Mouse (Mus musculus) forebrain, embryonic 10.5 days (tissue): ENCODE data around the gene Gm38431. TPM values are rescaled to one million over a fixed set of nuclear protein-coding genes. Genes with fewer than 3 reads are reported as not detected.
A peak's percentile ranks its signal among the peaks of the same experiment; 100 is the strongest.

Experiments
- DNase-seq: peaks from one replicate; pipeline ENCODE4 v3.0.0-alpha.2; 2017; ENCODE audit warnings: low spot score; ENCODE audit errors: extremely low spot score
- H3K27ac ChIP-seq: fragments of 300-500 bp; sonication (generic); 2 replicates; pipeline ENCODE4 v1.5.1; 2016; ENCODE audit warnings: mild to moderate bottlenecking
- H3K27me3 ChIP-seq: fragments of 300-500 bp; sonication (generic); 2 replicates; pipeline ENCODE4 v1.6.1; 2016; ENCODE audit warnings: mild to moderate bottlenecking; ENCODE audit not compliant: poor library complexity, severe bottlenecking
- H3K36me3 ChIP-seq: fragments of 300-500 bp; sonication (generic); replicated peaks from 2 replicates; pipeline ENCODE4 v1.6.1; 2016; ENCODE audit warnings: mild to moderate bottlenecking, moderate library complexity
- H3K4me1 ChIP-seq: fragments of 300-500 bp; sonication (generic); 2 replicates; pipeline ENCODE4 v1.6.1; 2016
- H3K4me3 ChIP-seq: fragments of 300-500 bp; sonication (generic); 2 replicates; pipeline ENCODE4 v1.5.1; 2016; ENCODE audit warnings: mild to moderate bottlenecking, moderate library complexity
- H3K9me3 ChIP-seq: fragments of 300-500 bp; sonication (generic); 2 replicates; pipeline ENCODE4 v1.6.1; 2016; ENCODE audit warnings: mild to moderate bottlenecking, moderate library complexity
- WGBS: fragments of 180-500 bp; shearing (Covaris S2); methylation state at CpG from one replicate; pipeline ENCODE4 v1.1.7; 2016; 5-methylcytosine and 5-hydroxymethylcytosine counted together
- polyA plus RNA-seq: library from polyadenylated mRNA; unstranded; fragments of >200 nt; fragmentation: Nextera tagmentation; extraction: Ambion mirVana; gene quantifications from 2 replicates; pipeline ENCODE4 v1.2.1, GENCODE M21; 2016

Gene Gm38431
- polyA plus RNA-seq, 1 experiment from 2014 or later: 3.1 TPM

- Histone ChIP-seq H3K36me3 (no peaks in the 10 kb centered on the region), H3K9me3 (no peaks in the 10 kb centered on the region), H3K27ac (no peak overlapping the region), H3K4me1 (peaks cover 80% of the 10 kb centered on the region), H3K4me3 (peak overlapping the region; percentile 50), H3K27me3 (peaks cover 100% of the 10 kb centered on the region)
- no peak for DNase-seq
- 4% methylated on average over 7 of the region's 7 CpGs for WGBS
Measured at GRCm38 (mm10) chr9:21032491-21032890, 59.3 kb downstream of the Gm38431 start.

- under 1% methylated on average over 35 of the region's 35 CpGs for WGBS
- peak; percentile 39 for DNase-seq
- Histone ChIP-seq H3K27ac (peak within 1 kb of the TSS; percentile 5; the same call in 1 of the 2 replicates), H3K9me3 (no peaks in the 10 kb centered on the region), H3K4me1 (peaks cover 74% of the 10 kb centered on the region), H3K27me3 (peaks cover 100% of the 10 kb centered on the region), H3K4me3 (peak within 1 kb of the TSS; percentile 50), H3K36me3 (no peaks in the 10 kb centered on the region)
Measured at GRCm38 (mm10) chr9:21031896-21032351, 59.9 kb downstream of the Gm38431 start, which contains the start of gene Icam5. TSS of gene Icam5 (plus strand) at chr9:21032073.

- DNase-seq: peak; percentile 60
- peaks cover 100% of the 10 kb centered on the region for H3K27me3 ChIP-seq
- H3K36me3 ChIP-seq: no peaks in the 10 kb centered on the region
- peak overlapping the region; percentile 50 for H3K4me3 ChIP-seq
- H3K9me3 ChIP-seq: no peaks in the 10 kb centered on the region
- H3K27ac ChIP-seq: no peak overlapping the region
- 0% methylated on average over 36 of the region's 36 CpGs for WGBS
- peaks cover 68% of the 10 kb centered on the region for H3K4me1 ChIP-seq
Measured at GRCm38 (mm10) chr9:21031251-21031895, 60.4 kb downstream of the Gm38431 start.

GRCm38 (mm10) chr9:21030781-21031250 lies 61.0 kb downstream of the Gm38431 start:
- Histone ChIP-seq H3K4me1 (peaks cover 63% of the 10 kb centered on the region), H3K27ac (no peak overlapping the region), H3K4me3 (peak overlapping the region; percentile 50), H3K36me3 (no peaks in the 10 kb centered on the region), H3K27me3 (peaks cover 100% of the 10 kb centered on the region), H3K9me3 (no peaks in the 10 kb centered on the region)
- under 1% methylated on average over 13 of the region's 13 CpGs for WGBS
- DNase-seq: peak; percentile 81

- Histone ChIP-seq H3K9me3 (no peaks in the 10 kb centered on the region), H3K4me3 (peak overlapping the region; percentile 50), H3K27ac (0 out of 2 replicates have a peak overlapping the region, but pooled peaks have one; percentile 76), H3K27me3 (peaks cover 100% of the 10 kb centered on the region), H3K4me1 (peaks cover 59% of the 10 kb centered on the region), H3K36me3 (no peaks in the 10 kb centered on the region)
- WGBS: 21% methylated on average over 22 of the region's 22 CpGs
- DNase-seq: no peak
Measured at GRCm38 (mm10) chr9:21030055-21030600, 61.7 kb downstream of the Gm38431 start.

GRCm38 (mm10) chr9:21029291-21030054 lies 62.3 kb downstream of the Gm38431 start, which contains the start of gene Icam4:
TSS of gene Icam4 (plus strand) at chr9:21029373.
- 1% methylated on average over 37 of the region's 37 CpGs for WGBS

GRCm38 (mm10) chr9:21028560-21029110 lies 63.2 kb downstream of the Gm38431 start:
- H3K4me3 ChIP-seq: 0 out of 2 replicates have a peak overlapping the region, but pooled peaks have one; percentile 50
- H3K36me3 ChIP-seq: no peaks in the 10 kb centered on the region
- no peak overlapping the region for H3K27ac ChIP-seq
- H3K4me1 ChIP-seq: peaks cover 50% of the 10 kb centered on the region
- H3K9me3 ChIP-seq: no peaks in the 10 kb centered on the region
- no peak for DNase-seq
- 75% methylated on average over 6 of the region's 6 CpGs for WGBS
- peaks cover 87% of the 10 kb centered on the region for H3K27me3 ChIP-seq

More at GRCm38 (mm10) chr9:21029291-21030054, 62.3 kb downstream of the Gm38431 start, which contains the start of gene Icam4:
- DNase-seq: peak; percentile 79
- peaks cover 95% of the 10 kb centered on the region for H3K27me3 ChIP-seq
- H3K4me1 ChIP-seq: peaks cover 52% of the 10 kb centered on the region
- no peaks in the 10 kb centered on the region for H3K9me3 ChIP-seq
- H3K27ac ChIP-seq: peak within 1 kb of the TSS; percentile 76
- H3K4me3 ChIP-seq: peak within 1 kb of the TSS; percentile 50
- no peaks in the 10 kb centered on the region for H3K36me3 ChIP-seq

GRCm38 (mm10) chr9:21027774-21028290 lies 64.0 kb downstream of the Gm38431 start:
- no peak overlapping the region for H3K4me3 ChIP-seq
- WGBS: 56% methylated on average over 8 of the region's 8 CpGs
- no peaks in the 10 kb centered on the region for H3K36me3 ChIP-seq
- DNase-seq: no peak
- H3K27me3 ChIP-seq: peaks cover 79% of the 10 kb centered on the region
- H3K27ac ChIP-seq: no peak overlapping the region
- no peaks in the 10 kb centered on the region for H3K9me3 ChIP-seq
- H3K4me1 ChIP-seq: peaks cover 42% of the 10 kb centered on the region

- H3K36me3 ChIP-seq: no peaks in the 10 kb centered on the region
- H3K4me3 ChIP-seq: no peak overlapping the region
Measured at GRCm38 (mm10) chr9:21026849-21027248, 64.9 kb downstream of the Gm38431 start.

GRCm38 (mm10) chr9:21025258-21025810 lies 66.5 kb downstream of the Gm38431 start:
- WGBS: 74% methylated on average over 19 of the region's 19 CpGs

More at GRCm38 (mm10) chr9:21026849-21027248, 64.9 kb downstream of the Gm38431 start:
- no peak for DNase-seq
- Histone ChIP-seq H3K27me3 (peaks cover 71% of the 10 kb centered on the region), H3K9me3 (no peaks in the 10 kb centered on the region), H3K27ac (no peak overlapping the region), H3K4me1 (peaks cover 32% of the 10 kb centered on the region)
- WGBS: 84% methylated on average over 12 of the region's 12 CpGs

GRCm38 (mm10) chr9:21022726-21023125 lies 69.1 kb downstream of the Gm38431 start:
- no peak for DNase-seq
- H3K4me1 ChIP-seq: peaks cover under 1% of the 10 kb centered on the region; the same call in 1 of the 2 replicates
- H3K9me3 ChIP-seq: no peaks in the 10 kb centered on the region
- H3K27ac ChIP-seq: no peak overlapping the region
- WGBS: 87% methylated on average over 1 of the region's 1 CpGs
- H3K27me3 ChIP-seq: peaks cover 54% of the 10 kb centered on the region
- H3K36me3 ChIP-seq: no peaks in the 10 kb centered on the region
- no peak overlapping the region for H3K4me3 ChIP-seq

More at GRCm38 (mm10) chr9:21025258-21025810, 66.5 kb downstream of the Gm38431 start:
- Histone ChIP-seq H3K9me3 (no peaks in the 10 kb centered on the region), H3K27me3 (peaks cover 63% of the 10 kb centered on the region), H3K27ac (no peak overlapping the region), H3K4me1 (peaks cover 17% of the 10 kb centered on the region), H3K4me3 (no peak overlapping the region), H3K36me3 (no peaks in the 10 kb centered on the region)
- DNase-seq: no peak

GRCm38 (mm10) chr9:21022288-21022687 lies 69.5 kb downstream of the Gm38431 start:
- no peaks in the 10 kb centered on the region for H3K36me3 ChIP-seq
- no peak overlapping the region for H3K4me3 ChIP-seq
- no peaks in the 10 kb centered on the region; the same call in 1 of the 2 replicates for H3K4me1 ChIP-seq
- H3K27me3 ChIP-seq: peaks cover 54% of the 10 kb centered on the region
- no peak overlapping the region for H3K27ac ChIP-seq
- no peaks in the 10 kb centered on the region for H3K9me3 ChIP-seq
- 66% methylated on average over 6 of the region's 6 CpGs for WGBS
- DNase-seq: no peak
